Mouse (Mus musculus) liver, adult 2 months (tissue): ENCODE measurements at regions not wholly inside any gene's neighbourhood (a gene's known extent, or its start where the extent isn't known, plus 50 kb on each side); places are given as distances from the start of the nearest gene placed in this dataset.

Source experiments
- CTCF ChIP-seq: fragments of 200-500 bp; IDR thresholded peaks from 2 replicates; pipeline ENCODE4 v1.5.1; 2011; ENCODE audit warnings: low read depth, low read length, control low read depth
- POLR2A ChIP-seq: fragments of 200-500 bp; IDR thresholded peaks from 2 replicates; pipeline ENCODE4 v1.6.1; 2011; ENCODE audit warnings: low read length, control low read depth; ENCODE audit not compliant: insufficient read depth; ENCODE audit errors: extremely low read depth

- no peak for TF ChIP-seq CTCF
- TF ChIP-seq POLR2A = no peak
Measured at GRCm38 (mm10) chr1:23520113-23520512, 122.5 kb upstream of the Ogfrl1 start.
